Mouse (Mus musculus) ZHBTc4 (cell line): ENCODE data around the gene Atg3.

Experiments used
- DNase-seq: peaks from one replicate; pipeline ENCODE4 v3.0.0-alpha.2; 2011; ENCODE audit warnings: low read depth, low spot score

Gene Atg3

GRCm38 (mm10) chr16:45158522-45159388 is at the start of gene Atg3, which contains the start of gene Slc35a5:
Atg3 (plus strand) TSS chr16:45158785.
Slc35a5 (minus strand) TSS chr16:45158706.
- peak; percentile 99 for DNase-seq

DNA sequence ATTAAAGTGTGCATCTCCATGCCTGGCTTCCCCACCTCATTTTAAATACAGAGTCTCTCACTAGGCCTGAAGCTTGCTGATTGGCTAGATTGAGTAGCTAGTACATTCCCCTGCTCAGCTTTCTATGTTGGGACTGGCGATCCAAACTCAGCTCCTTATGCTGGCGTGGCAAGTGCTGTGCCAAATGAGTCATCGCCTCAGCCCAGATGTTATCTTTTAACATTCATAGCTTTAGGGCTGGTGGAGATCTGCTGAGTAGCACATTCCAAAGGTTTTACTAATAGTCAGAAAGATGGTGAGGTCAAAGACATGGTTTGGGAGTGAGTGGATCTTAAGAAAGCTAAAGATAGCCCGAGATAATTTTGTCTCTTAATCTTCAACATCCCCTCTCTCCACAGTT is 48.1 kb upstream of the Atg3 start:
- no peak for DNase-seq

DNA sequence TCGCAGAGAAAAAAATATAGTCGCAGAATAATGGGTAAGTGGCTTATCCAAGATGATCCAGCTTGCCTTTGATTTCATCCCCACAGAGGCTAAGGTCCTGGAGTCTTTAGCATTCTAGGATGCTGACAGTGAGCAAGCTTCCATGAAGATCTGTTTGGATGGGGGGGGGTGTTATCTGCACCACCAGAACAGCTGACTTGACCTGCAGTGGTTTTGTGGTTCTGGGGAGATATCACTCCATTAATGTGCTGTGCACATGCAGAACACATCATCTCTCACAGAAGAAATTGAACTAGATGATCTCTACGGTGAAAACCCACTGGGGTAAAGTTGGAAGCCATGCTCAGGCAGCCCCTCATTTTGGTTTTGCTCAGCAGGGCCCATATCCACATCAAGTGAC is 41.4 kb upstream of the Atg3 start:
- no peak for DNase-seq

- DNase-seq, result no peak
Measured at GRCm38 (mm10) chr16:45118760-45119159, 39.8 kb upstream of the Atg3 start.

DNA sequence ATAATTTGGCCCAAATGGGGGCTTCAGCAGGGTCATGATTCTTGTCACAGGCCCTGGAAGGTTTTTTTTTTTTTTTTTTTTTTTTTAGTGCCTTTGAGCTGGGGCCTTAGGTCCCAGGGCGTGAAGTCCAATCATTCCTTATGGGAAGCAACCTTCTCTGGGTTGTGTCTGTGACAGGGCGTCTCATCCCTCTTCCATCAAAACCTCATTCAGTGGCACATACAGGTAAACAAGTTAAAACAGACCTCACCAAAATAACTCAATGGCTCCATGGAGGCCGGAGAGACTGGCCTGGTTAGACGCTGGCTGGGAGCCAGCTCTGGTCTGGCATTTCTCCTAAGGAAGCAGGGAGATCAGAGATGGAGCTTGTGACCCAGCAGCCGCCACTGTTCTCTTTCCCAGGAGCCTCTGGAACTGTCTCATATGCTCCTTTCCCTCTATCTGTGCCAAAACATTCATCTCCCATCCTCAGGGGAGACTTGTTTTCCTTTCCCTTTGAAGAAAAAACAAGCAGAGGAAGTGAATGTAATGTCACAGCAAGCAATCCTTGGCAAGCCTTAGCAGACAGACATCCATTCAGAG is 37.6 kb upstream of the Atg3 start:
- no peak for DNase-seq

DNA sequence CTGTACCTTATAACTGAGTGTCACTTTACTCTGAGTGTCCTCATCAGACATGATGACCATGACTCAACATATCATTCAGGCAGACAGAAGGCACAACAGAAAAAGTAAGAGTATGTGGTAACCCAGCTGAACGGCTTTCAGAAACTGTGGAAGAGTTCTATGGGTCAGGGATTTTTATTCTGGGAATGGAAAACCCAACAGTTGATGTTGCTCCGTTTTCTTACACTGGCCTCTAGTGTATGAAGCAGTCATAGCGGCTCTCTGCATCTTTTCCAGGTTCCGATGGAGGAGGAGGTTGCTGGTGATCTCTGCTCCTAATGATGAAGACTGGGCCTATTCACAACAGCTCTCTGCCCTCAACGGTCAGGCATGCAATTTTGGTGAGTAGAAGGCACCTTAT is 36.0 kb upstream of the Atg3 start:
- DNase-seq, result peak; percentile 25

GRCm38 (mm10) chr16:45124230-45125203 is 34.1 kb upstream of the Atg3 start:
- no peak for DNase-seq

GRCm38 (mm10) chr16:45127936-45128710 is 30.5 kb upstream of the Atg3 start:
- DNase-seq, result no peak

DNA sequence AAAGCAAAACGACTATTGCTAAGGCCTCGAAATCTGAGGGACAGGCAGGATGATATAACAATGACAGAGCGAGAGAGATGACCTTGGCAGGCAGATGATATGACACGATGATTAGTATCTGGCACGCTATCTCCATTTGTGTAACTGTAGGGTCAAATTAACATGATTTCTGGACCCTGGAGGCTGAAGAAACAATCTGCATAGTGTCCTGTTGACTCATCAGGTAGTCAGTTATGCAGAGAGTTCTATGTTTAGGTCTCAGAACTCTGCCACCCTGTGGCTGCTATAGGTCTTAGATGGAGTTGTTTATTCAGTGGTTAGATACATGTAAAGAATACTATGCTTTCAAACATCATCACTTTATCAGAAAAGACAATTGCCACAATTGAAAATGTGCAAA is 16.9 kb upstream of the Atg3 start:
- no peak for DNase-seq

DNA sequence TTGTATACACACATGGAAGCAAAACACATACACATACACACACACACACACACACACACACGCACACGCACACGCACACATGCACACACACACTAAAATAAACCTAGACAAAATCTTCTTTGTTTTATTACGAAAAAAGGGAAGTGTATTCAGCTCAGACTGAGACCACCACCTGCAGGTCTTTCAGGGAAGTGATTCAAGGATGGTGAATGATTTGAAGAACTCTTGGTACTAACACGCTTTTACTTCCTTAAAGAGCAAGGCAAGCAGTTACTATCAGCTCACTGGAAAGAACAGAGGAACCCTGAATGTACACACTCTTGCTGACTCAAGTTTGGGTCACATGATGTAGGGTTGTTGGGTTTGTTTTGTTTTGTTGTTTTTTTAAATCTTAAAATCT is 16.0 kb upstream of the Atg3 start:
- DNase-seq, result no peak

- DNase-seq, result no peak
Measured at GRCm38 (mm10) chr16:45145119-45145518, 13.5 kb upstream of the Atg3 start.

DNA sequence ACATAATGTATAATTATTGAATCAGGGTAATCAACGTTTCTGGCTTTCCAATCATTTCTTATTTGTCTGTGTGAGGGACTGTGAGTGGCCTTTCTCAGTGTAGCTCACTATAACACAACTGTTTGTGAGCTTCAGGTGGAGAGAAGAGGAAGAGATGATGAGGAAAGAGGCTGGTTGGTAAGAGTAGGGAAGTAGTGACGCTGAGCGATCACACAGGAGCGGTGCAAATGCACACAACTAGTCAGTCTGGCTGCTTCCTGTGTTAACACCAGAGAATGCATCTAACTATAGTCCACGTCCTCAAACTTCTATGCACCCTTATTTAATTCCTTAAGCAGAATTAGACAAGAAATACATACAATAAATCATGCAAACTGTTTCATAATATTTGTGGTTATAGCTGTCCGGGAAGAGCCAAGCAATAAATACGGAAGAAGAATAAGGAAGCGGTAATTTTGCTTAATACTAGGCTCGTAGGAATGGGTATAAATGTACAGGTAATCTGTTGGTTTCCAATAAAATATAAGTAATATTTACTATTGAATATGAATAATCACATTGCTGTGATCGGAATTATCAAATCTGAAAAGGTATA is 10.0 kb upstream of the Atg3 start:
- DNase-seq, result no peak

GRCm38 (mm10) chr16:45154741-45155250 is 3.8 kb upstream of the Atg3 start:
- DNase-seq, result no peak

DNA sequence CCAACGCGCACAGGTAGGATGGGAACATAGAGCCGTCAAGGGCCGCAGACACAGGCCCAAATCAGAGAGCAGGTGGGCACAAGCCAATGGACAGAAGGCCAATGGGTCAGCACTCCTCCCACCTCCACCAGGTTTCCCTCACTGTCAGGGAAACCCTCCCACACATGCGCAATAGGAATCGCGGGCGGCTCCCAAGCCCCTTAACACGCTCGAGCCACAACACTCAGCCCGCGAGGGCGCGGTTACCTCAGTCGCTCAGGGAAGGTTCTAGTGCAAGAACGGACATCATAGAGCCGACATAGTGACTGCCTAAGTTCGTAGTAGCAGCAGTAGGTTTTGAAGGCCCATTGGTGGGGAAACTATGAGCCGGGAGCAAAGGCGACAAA is 456 bp upstream of the Atg3 start:
- peak; percentile 91 for DNase-seq

DNA sequence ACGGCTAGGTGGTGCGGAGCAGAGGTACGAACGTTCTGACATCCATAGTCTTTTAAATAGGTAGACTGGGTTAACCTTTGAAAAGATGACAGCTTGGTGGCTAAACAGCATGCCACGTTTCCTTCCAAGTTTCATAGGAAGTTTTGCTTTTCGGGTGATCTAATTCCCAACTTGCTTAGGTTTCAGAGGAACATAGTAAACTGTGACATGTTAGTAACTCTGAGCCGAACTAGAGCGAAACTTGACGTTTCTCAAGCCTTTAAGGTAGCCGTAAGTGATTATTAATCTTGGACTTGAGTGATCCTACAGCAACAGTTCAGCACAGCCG is 768 bp downstream of the Atg3 start:
- DNase-seq, result no peak

- DNase-seq, result no peak
Measured at GRCm38 (mm10) chr16:45178552-45178951, 20.0 kb downstream of the Atg3 start.

- DNase-seq, result no peak
Measured at GRCm38 (mm10) chr16:45181824-45182223, 23.2 kb downstream of the Atg3 start.

- peak; percentile 83 for DNase-seq
Measured at GRCm38 (mm10) chr16:45192613-45193012, 34.0 kb downstream of the Atg3 start.

DNA sequence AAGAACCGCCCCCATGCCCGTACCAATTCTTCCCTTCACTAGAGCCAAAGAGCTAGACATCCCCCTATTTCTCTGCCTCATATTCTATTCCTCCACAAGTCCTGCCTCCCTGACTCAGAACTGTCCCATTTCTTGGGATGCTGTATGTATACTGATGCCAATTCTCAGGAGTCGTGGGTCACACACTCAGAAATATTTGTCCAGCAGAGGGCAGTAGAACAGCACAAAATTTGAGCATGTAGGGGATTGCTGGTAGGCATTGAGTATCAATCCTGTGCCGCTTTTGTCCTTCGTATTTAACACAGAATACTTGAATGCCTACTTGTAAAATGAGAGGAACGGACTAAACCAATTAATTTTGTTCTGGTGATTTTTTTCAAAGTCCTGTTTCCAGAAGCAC is 38.2 kb downstream of the Atg3 start:
- peak; percentile 79 for DNase-seq

- DNase-seq, result no peak
Measured at GRCm38 (mm10) chr16:45201395-45201794, 42.8 kb downstream of the Atg3 start.

DNA sequence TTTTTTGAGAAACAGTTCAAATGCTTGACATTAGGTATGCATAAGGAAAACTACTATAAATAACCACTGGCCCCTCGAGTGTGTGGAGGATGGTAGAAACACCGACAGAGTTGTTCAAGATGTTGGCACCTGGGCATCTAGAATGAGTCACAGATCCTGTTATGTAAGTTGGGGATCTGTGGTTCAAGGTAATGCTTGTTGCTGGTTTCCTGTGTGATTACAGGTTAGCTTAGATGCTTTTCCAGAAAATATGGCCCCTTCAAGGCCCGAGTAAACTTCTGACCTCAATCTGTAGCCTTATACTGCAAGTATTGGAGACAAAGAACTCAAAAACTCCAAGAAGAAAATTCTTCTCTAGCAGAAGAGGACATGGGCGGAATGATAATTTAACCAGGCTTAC is 45.9 kb downstream of the Atg3 start:
- DNase-seq, result no peak
